Mouse (Mus musculus): ENCODE results near the gene Olfr786. TPM values are rescaled to one million over a fixed set of nuclear protein-coding genes. Genes with fewer than 3 reads are reported as not detected.

The Olfr786 gene
- total RNA-seq (2015) (not detected in 2 replicates), total RNA-seq (2017) (not detected in 2 replicates)

- ATAC-seq (replicated peaks; ENCODE audit: poor library complexity), result no peak
These were observed at the start of gene Olfr786 for GRCm38 (mm10) chr10:129427006-129427405. Gene Olfr786, plus strand, starts transcription at chr10:129427306.

- no peak for ATAC-seq (replicated peaks; ENCODE audit: poor library complexity)
These were observed 43.3 kb upstream of the Olfr786 start, which contains the start of gene Olfr784 for GRCm38 (mm10) chr10:129383783-129384182. Gene Olfr784, plus strand, starts transcription at chr10:129384083.

GRCm38 (mm10) chr10:129400892-129401291 lies 26.2 kb upstream of the Olfr786 start:
- ATAC-seq (replicated peaks; ENCODE audit: poor library complexity), result no peak

GRCm38 (mm10) chr10:129405126-129405525 lies 22.0 kb upstream of the Olfr786 start, which contains the start of gene Olfr785:
Gene Olfr785, plus strand, starts transcription at chr10:129405426.
- no peak for ATAC-seq (replicated peaks; ENCODE audit: poor library complexity)

- no peak for ATAC-seq (replicated peaks; ENCODE audit: poor library complexity)
These were observed 34.5 kb downstream of the Olfr786 start, which contains the start of gene Olfr787 for GRCm38 (mm10) chr10:129461562-129461961. Gene Olfr787, plus strand, starts transcription at chr10:129461862.

- ATAC-seq (replicated peaks; ENCODE audit: poor library complexity), result no peak
These were observed 43.6 kb downstream of the Olfr786 start, which contains the start of gene Olfr788 for GRCm38 (mm10) chr10:129470698-129471097. Gene Olfr788, plus strand, starts transcription at chr10:129470998.

- ATAC-seq (replicated peaks; ENCODE audit: poor library complexity), result no peak
These were observed 46.1 kb downstream of the Olfr786 start for GRCm38 (mm10) chr10:129473256-129473655.

GRCm38 (mm10) chr10:129473723-129474122 lies 46.6 kb downstream of the Olfr786 start:
- ATAC-seq (replicated peaks; ENCODE audit: poor library complexity), result no peak

- no peak for ATAC-seq (replicated peaks; ENCODE audit: poor library complexity)
These were observed 57.3 kb downstream of the Olfr786 start, which contains the start of gene Olfr789 for GRCm38 (mm10) chr10:129484452-129484851. Gene Olfr789, plus strand, starts transcription at chr10:129484752.

Other genes with a start within 250 kb of the Olfr786 start
- gene Olfr772, start 249.4 kb upstream of the Olfr786 start, total RNA-seq (2015), result not detected in 2 replicates
- gene Olfr772, start 249.4 kb upstream of the Olfr786 start, total RNA-seq (2017), result not detected in 2 replicates
- gene Olfr773, start 239.9 kb upstream of the Olfr786 start, total RNA-seq (2015), result not detected in 2 replicates
- not detected in 2 replicates for gene Olfr773, start 239.9 kb upstream of the Olfr786 start, total RNA-seq (2017)
- gene Olfr774, start 191.1 kb upstream of the Olfr786 start, total RNA-seq (2015), result not detected in 2 replicates
- not detected in 2 replicates for gene Olfr774, start 191.1 kb upstream of the Olfr786 start, total RNA-seq (2017)
- gene Olfr775, start 178.9 kb upstream of the Olfr786 start, total RNA-seq (2015), result not detected in 2 replicates
- not detected in 2 replicates for gene Olfr775, start 178.9 kb upstream of the Olfr786 start, total RNA-seq (2017)
- gene Olfr776, start 168.2 kb upstream of the Olfr786 start, total RNA-seq (2015), result not detected in 2 replicates
- gene Olfr776, start 168.2 kb upstream of the Olfr786 start, total RNA-seq (2017), result not detected in 2 replicates
- gene Olfr777, start 155.8 kb upstream of the Olfr786 start, total RNA-seq (2015), result not detected in 2 replicates
- not detected in 2 replicates for gene Olfr777, start 155.8 kb upstream of the Olfr786 start, total RNA-seq (2017)
- gene Olfr780, start 109.2 kb upstream of the Olfr786 start, total RNA-seq (2015), result not detected in 2 replicates
- gene Olfr780, start 109.2 kb upstream of the Olfr786 start, total RNA-seq (2017), result not detected in 2 replicates
- not detected in 2 replicates for gene Olfr781, start 98.5 kb upstream of the Olfr786 start, total RNA-seq (2015)
- not detected in 2 replicates for gene Olfr781, start 98.5 kb upstream of the Olfr786 start, total RNA-seq (2017)
- not detected in 2 replicates for gene Olfr782, start 78.5 kb upstream of the Olfr786 start, total RNA-seq (2015)
- gene Olfr782, start 78.5 kb upstream of the Olfr786 start, total RNA-seq (2017), result not detected in 2 replicates
- gene Olfr784, start 43.2 kb upstream of the Olfr786 start, total RNA-seq (2015), result 0.29 and 0.35 TPM in 2 replicates
- 0.04 TPM in 1 of 2 replicates, not detected in the other for gene Olfr784, start 43.2 kb upstream of the Olfr786 start, total RNA-seq (2017)
- not detected in 2 replicates for gene Olfr785, start 21.9 kb upstream of the Olfr786 start, total RNA-seq (2015)
- gene Olfr785, start 21.9 kb upstream of the Olfr786 start, total RNA-seq (2017), result not detected in 2 replicates
- not detected in 2 replicates for gene Olfr787, start 34.6 kb downstream of the Olfr786 start, total RNA-seq (2015)
- gene Olfr787, start 34.6 kb downstream of the Olfr786 start, total RNA-seq (2017), result not detected in 2 replicates
- gene Olfr788, start 43.7 kb downstream of the Olfr786 start, total RNA-seq (2015), result not detected in 2 replicates
- not detected in 2 replicates for gene Olfr788, start 43.7 kb downstream of the Olfr786 start, total RNA-seq (2017)
- gene Olfr789, start 57.4 kb downstream of the Olfr786 start, total RNA-seq (2015), result not detected in 2 replicates
- gene Olfr789, start 57.4 kb downstream of the Olfr786 start, total RNA-seq (2017), result not detected in 2 replicates
- gene Olfr790, start 71.2 kb downstream of the Olfr786 start, total RNA-seq (2015), result not detected in 2 replicates
- not detected in 2 replicates for gene Olfr790, start 71.2 kb downstream of the Olfr786 start, total RNA-seq (2017)
- gene Olfr791, start 94.5 kb downstream of the Olfr786 start, total RNA-seq (2015), result not detected in 2 replicates
- not detected in 2 replicates for gene Olfr791, start 94.5 kb downstream of the Olfr786 start, total RNA-seq (2017)
- not detected in 2 replicates for gene Olfr792, start 111.9 kb downstream of the Olfr786 start, total RNA-seq (2015)
- gene Olfr792, start 111.9 kb downstream of the Olfr786 start, total RNA-seq (2017), result not detected in 2 replicates
- not detected in 2 replicates for gene Olfr794, start 140.3 kb downstream of the Olfr786 start, total RNA-seq (2015)
- not detected in 2 replicates for gene Olfr794, start 140.3 kb downstream of the Olfr786 start, total RNA-seq (2017)
- not detected in 2 replicates for gene Olfr796, start 185.3 kb downstream of the Olfr786 start, total RNA-seq (2015)
- not detected in 2 replicates for gene Olfr796, start 185.3 kb downstream of the Olfr786 start, total RNA-seq (2017)
- gene Olfr798, start 200.6 kb downstream of the Olfr786 start, total RNA-seq (2015), result not detected in 2 replicates
- gene Olfr798, start 200.6 kb downstream of the Olfr786 start, total RNA-seq (2017), result not detected in 2 replicates
- gene Olfr799, start 210.2 kb downstream of the Olfr786 start, total RNA-seq (2015), result not detected in 2 replicates
- gene Olfr799, start 210.2 kb downstream of the Olfr786 start, total RNA-seq (2017), result not detected in 2 replicates
- not detected in 2 replicates for gene Olfr800, start 230.4 kb downstream of the Olfr786 start, total RNA-seq (2015)
- gene Olfr800, start 230.4 kb downstream of the Olfr786 start, total RNA-seq (2017), result not detected in 2 replicates
- gene Olfr801, start 246.6 kb downstream of the Olfr786 start, total RNA-seq (2015), result not detected in 2 replicates
- gene Olfr801, start 246.6 kb downstream of the Olfr786 start, total RNA-seq (2017), result not detected in 2 replicates

Data from megakaryocyte progenitor cell, adult 5-6 weeks (primary cell).